In genomic region chr2:134856239-134856638, GRCm38 (mm10) we compare ENCODE assay signal across 19 mouse cellular contexts.
"Had no signal": no experiment of that assay in that cellular context is flagged by ENCODE, and none has a peak within 500 bp of the region (broad histone marks: within the 10 kb centered on the region; RNA-seq: fewer than 3 reads in every experiment).

No protein-coding gene starts in this region.

- H3K9me3 ChIP-seq: lung, embryonic 15.5 days; midbrain, embryonic 10.5 days; midbrain, embryonic 12.5 days; neural tube, embryonic 13.5 days; neural tube, embryonic 15.5 days had no signal

- H3K4me1 ChIP-seq: midbrain, embryonic 12.5 days had no signal

- ATAC-seq: lung, postnatal 0 days; midbrain, embryonic 16.5 days had no signal

- H3K36me3 ChIP-seq: lung, embryonic 15.5 days; midbrain, embryonic 10.5 days; midbrain, embryonic 12.5 days; neural tube, embryonic 13.5 days; neural tube, embryonic 15.5 days had no signal

- H3K9ac ChIP-seq: lung, embryonic 15.5 days; midbrain, embryonic 12.5 days; neural tube, embryonic 13.5 days; neural tube, embryonic 15.5 days had no signal

- H3K4me3 ChIP-seq: lung, embryonic 15.5 days; midbrain, embryonic 10.5 days; midbrain, embryonic 12.5 days; myocyte; neural tube, embryonic 13.5 days; neural tube, embryonic 15.5 days had no signal

- H3K27ac ChIP-seq: lung, embryonic 15.5 days; midbrain, embryonic 10.5 days; midbrain, embryonic 12.5 days had no signal

- H3K27me3 ChIP-seq: lung, embryonic 15.5 days; midbrain, embryonic 12.5 days; neural tube, embryonic 13.5 days; neural tube, embryonic 15.5 days had no signal

- DNase-seq: lung, adult 2 months; lung, postnatal 14 days; lung, postnatal 36 days; retina, postnatal 1 day; right cerebral cortex, adult 18-20 months; right cerebral cortex, postnatal 25 days; right cerebral cortex, postnatal 4 days; spleen, adult 18-20 months; thymus, adult 18-20 months; thymus, postnatal 14 days; thymus, postnatal 36 days had no signal

- H3K4me2 ChIP-seq: lung, embryonic 15.5 days; midbrain, embryonic 12.5 days; neural tube, embryonic 13.5 days; neural tube, embryonic 15.5 days had no signal
